Mouse (Mus musculus) adrenal gland, postnatal 14 days (tissue): Measurements from ENCODE around the gene Zbtb16. TPM values are rescaled to one million over a fixed set of nuclear protein-coding genes. Genes with fewer than 3 reads are reported as not detected.
A peak's percentile ranks its signal among the peaks of the same experiment; 100 is the strongest.

ENCODE experiments used
- DNase-seq: peaks from one replicate; pipeline ENCODE4 v3.0.0; 2021; ENCODE audit warnings: mixed read lengths
- total RNA-seq: library from RNA; stranded (reverse); gene quantifications from 2 replicates; pipeline ENCODE4 v1.2.3, GENCODE M21; 2021

The Zbtb16 gene
- total RNA-seq, 1 experiment from 2014 or later, result 88.9 TPM

DNA sequence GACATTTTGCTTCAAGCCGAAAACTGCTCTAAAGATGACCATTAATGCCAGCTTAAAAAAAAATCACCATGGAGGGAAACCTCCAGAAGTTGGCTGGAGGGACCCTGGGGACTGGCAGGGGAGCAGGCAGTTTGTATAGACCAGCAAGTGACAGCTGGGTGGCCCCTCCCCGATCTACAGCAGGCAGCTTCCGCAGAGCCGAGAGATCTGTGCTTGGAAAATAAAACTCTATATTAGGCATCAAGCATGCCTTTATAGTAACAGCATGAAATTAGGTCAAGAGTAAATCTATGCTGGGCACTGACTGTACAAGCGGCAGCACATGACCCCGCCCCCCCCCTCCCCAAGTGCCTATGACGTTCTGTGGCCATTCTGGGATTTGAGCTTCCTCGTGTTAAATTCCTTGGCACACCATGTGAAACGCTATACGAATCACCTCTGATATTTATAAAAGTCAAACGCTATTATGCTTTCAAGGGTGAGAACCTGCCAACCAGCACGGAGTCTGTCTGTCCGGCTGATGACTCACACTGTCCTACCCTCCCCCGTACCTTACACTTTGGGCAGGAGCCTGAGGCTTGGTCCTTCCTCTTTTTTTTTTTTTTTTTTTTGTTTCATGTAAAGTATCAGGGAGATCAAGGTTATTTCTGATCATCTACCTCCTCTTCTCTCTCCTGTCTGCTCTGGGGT, 128.7 kb downstream of the Zbtb16 start:
- DNase-seq, result peak; percentile 54

DNA sequence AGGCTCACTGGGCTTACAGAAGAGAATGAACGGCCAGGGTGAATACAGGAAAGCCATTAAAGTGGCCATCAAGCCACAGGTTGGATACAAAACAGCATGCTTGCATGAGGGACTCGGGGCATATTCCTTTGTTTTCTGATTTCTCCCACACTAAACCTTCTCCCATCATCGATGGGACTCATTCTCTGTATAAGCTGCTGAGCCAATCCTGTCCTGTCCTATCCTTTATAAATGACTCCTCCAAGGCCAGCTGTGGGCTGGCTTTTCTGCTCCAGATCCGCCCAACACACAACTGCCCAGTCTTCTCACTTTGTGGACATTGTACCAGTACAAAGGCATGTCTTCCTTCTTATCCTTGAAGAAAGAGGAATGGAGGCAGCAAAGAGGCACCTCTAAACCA, 134.7 kb downstream of the Zbtb16 start:
- DNase-seq, result no peak

DNA sequence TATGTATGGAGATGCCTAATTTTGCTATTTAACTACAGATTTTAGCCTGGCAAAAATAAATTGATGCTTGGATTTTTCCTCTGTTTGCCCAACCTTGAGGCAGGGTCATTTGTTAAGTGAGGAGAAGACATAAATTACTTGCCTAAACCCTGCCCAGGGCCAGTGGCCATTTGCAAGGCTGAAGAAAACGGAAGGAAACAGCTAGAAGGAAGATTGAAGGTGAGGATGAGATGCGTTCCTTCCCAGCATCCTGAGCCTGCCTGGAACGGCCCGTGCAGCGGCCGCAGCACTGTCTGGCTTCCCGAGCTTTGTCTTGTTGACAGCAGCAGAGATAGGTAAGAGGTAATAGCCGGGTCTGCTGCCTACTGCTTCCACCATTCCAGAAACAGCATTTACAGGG, 135.2 kb downstream of the Zbtb16 start:
- DNase-seq, result peak; percentile 46

DNA sequence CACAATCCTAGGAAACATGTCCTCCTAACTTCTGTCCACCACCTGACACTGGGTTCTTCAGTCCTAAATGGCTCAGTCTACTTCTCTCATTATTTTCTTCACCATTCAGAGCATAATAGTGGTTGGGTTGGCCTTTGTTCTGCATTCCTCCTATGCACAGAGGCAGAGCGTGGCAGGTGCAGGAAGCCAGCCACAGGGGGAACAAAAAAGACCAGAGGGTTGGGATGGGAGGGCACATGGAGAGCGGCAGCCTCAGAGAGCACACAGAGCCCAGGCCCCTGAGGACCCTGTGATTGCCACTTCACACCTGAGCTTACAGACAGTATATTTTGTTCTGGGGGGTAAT, 138.6 kb downstream of the Zbtb16 start:
- DNase-seq, result no peak

DNA sequence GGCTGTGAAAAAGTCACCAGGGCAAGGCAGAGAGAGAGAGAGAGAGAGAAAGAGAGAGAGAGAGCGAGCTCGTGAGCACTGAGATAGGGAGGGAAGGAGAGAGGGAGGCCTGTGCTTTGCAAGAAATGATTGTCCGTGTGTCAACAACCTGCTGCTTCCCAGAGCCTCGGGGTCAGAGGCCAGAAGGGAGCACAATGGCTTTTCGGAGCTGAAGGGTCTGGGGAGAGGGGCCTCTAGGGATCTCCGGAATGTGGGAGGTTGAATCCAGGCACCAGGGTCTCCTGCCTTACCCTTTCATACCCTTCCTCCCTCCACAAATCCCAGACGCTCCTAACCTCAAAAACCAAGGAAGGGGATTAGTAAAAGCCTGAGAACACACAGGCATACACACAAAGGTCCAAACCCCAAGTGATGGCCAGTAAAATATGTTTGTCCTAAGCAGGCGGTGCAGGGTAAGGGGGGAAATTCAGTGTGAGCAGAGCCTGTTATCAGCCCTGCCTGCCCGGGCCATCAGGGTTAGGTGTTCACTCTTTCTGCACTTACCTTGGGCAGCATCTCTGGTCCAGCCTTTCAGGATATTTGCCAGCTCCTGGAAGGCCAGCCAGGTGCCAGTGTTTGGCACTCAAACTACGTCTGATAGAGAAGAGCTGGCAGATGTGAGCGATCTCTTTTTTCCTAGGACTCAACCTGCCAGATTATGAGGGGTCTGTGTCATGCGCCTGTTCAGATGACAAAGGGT, 139.1 kb downstream of the Zbtb16 start:
- DNase-seq, result no peak

DNA sequence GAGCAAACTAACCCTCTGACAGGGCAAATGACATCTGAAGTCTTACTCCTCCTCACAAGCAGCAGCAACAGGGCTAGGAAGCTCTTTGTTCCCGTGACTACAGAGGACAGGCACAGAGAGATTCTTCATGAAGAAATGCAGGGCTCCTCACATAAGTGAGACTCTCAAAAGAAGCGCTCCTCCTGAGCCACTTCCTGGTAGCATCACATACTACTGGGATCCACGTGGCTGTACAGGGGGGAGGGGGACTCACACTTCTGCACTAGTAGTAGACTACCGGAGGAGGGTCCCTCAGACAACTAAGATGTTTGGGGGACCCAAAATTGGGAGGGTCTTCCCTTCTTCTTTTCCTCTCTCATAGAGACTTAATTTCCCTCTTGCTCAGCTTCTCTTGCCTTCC, 139.7 kb downstream of the Zbtb16 start:
- no peak for DNase-seq

DNA sequence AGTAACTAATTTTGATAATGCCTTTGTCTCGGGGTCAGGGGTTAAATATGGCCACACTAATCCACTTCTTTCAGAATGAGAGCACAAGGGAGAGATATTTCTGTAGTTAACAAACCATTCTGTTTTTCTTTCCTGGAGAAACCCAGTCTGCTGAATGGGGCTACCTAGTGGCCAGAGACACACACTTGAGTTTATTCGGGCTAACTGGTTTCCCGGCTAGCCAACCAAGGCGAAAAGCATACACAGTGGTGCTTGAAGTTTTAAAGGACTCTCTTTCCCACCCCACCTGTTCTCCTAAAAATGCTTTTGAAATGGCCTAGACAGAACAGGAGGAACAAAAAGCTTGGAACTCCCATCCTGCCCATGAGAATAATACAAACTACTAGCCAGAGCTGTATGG, 140.2 kb downstream of the Zbtb16 start:
- no peak for DNase-seq

DNA sequence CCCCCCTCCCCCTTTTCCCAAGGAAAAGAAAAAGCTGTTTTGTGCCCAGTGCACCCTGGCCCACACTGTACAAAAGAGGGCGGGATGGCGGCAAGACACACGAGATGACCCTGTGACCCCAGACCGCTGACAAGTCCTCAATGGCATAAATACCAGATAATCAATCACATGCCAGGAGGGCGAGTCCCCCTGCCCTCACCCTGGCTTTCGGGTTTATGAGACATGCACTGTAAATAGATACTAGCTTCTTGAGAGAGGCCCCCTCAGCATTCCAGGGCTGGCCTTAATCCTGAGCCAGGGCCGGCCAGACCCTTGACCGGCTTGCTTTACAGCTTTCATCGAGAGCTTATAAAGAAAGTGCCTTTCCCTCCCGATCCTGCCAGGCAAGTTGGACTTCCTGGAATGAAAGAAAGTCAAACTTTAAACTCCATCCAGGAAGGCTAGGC, 141.4 kb downstream of the Zbtb16 start:
- DNase-seq, result no peak

DNA sequence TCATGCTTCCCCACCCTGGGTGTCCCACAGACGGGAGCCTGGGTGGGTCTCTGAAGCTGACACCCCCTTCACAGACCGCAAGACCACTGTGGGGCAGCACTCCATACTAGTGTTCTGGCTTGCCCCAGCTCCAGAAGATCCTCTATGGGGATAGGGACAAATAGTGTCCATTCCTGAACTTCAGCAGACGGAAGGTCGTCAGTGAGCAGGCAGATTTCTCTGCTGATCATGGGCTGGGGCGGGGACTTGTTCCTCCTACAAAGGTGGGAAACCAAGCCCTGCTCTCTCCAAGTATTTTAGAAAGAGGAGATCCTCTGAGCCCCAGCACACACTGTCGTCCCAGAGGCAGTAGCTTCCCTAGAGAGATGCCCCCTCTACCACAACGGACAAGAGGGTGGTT, 142.3 kb downstream of the Zbtb16 start:
- no peak for DNase-seq

DNA sequence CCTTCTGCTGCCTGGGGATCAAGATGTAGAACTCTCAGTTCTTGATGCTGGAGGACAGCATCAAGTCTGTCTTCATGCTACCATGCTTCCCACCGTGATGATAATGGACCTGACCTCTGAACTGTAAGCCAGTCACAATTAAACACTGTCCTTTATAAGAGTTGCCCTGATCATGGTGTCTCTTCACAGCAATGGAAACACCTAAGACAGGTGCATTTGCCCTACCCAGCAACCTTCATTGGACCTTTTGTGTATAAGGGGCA, 146.4 kb downstream of the Zbtb16 start:
- DNase-seq, result no peak

DNA sequence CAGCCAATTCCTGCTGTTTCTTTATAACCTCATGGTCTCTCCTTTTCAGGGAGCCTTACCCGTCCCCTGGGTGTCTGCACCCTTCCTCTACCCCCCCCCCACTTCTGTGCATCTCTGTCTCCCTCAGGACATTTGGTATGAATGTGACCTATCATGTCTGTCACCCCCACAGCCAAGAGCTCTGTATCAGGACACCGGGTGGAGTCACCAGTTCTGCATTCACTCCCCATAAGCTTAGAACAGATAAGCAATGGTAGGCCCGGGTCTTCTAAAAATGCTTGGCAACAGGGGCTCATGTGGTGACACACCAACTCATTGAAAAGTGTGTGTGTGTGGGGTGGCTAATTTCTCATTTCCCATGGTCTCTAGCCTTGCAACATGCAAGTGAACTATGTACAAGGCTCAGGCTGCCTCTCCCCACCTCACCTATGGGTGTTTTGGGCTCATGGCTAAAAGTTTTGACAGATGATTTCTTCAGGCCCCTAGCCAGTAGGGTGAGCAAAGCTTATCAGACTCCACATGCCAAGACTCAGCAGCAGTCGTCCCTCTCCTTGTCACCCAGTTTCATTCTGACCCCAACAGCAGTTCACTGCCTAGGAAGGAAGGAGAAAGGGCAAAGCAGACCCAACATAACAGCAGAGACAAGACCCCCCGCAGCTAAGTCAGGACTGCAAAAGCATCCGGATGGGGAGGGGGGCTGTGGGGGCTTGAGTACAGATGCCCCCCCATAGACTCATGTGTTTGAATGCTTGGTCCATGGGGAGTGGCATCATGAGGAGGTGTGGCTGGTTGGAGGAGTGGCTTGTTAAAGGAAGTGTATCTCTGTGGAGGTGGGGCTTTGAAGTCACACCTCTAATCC, 146.9 kb downstream of the Zbtb16 start:
- no peak for DNase-seq

DNA sequence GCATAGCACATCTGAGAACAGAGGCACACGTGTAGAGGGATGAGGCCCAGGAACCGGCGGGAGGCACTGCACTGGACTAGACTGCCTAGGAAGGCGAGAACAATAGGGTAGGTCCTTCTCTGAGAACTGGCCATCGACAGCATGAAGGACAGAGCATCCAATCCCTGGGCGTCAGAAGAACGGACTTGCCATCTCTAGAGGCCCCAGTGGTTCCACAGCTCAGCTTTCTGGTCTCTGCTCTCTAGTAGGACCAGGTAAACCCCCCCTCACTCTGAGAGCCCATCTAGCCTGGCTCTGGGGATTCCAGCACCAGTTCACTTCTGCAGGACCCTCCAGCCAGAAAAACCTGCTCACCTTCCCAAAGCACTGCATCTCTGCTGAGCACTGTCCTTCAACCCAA, 148.1 kb downstream of the Zbtb16 start:
- DNase-seq, result no peak

DNA sequence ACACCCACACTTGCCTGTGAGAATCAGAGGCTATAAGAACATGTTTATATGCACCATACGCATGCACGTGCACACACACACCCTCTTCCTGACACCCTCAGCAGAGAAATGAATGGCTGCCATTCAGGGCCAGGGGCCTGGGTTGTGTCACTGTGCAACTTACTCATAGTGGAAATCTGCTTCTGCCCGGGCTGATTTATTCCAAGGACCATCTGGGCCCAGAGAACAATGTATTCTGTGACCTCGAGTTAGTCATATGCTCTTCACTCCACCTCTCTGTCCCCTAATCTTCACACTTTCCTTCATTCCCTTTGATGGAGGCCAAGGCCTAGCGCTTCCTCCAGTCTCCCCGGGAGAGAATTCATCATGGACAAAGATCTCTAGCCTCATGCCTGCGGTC, 150.3 kb downstream of the Zbtb16 start:
- DNase-seq, result peak; percentile 71

DNA sequence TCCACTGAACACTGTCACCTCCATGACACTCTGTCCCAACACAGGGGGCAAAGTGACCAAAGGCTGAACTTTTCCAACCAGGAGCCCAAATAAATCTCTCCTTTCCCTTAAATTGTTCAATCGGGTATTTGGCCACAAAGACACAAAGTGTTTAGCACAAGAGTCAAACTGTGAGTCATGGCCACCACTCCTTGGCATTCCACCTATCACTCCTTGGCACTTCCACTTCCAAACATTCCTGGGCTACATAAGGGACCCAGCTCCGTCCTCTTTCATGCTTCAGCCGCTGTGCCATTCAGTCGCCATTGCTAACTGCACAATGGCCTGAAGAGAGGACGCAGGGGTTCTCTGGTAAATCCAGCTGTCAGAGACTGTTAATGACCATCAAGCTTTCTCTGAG, 151.9 kb downstream of the Zbtb16 start:
- DNase-seq, result no peak

DNA sequence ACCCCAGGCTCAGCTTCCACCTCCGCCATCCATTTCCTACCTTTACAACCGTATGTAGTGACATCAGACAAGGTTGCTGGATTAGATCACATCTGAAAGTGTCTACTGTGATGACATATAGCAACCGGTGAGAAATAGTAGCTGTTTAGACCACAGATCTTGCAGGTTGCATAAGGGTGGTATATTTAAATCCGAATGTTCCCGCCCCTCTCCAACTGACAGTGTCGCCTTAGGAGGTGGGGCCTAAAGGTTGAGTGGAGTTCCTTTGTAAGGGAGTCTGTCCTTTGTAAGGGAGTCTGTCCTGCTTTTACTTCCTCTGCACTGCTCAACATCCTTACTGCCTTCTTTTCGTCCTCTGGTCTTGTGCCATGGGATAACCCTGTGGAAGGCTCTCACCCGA, 154.8 kb downstream of the Zbtb16 start:
- DNase-seq, result no peak

DNA sequence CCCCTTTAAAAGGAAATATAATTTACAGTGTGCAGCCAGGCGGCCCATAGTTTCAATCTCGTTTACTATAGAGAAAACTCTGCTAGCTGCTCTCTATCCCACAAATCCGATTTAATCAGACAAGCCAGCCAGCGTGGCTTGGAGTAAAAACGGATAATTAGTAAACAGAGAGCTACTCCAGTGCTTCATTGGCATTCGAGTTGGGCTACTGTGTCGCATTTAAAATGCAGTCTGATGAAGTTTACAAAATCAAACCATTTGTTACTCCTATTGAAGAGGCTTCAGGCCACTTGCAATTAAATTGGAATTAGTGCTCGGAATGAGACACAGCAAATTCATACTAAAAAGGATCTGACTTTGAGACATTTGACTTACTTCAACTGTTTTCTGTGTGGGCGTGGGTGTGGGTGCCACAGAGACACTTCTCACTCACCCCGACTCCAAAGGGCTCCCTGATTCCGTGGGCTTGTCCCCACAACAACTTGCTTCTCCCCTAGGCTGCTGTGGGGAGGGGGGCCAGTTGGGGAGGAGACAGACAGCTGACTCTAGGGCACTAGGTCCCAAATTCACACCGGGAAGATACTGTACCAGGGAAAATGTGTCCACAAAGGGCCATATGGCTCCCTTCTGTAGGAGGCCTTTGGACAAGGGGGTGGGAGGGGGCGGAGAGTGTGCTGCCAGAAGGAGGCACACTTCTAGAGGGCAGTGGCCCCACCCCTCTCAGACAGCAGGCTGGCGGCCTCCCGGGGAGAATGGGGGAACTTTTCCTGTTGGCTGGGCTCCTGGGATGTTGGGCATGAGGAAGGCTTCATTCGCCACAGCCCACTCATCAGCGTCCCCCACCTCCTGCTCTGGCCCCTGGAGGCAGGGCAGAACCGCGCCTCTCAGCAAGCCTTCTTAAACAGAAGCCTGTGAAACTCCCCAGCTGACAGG, 157.3 kb downstream of the Zbtb16 start:
- no peak for DNase-seq

DNA sequence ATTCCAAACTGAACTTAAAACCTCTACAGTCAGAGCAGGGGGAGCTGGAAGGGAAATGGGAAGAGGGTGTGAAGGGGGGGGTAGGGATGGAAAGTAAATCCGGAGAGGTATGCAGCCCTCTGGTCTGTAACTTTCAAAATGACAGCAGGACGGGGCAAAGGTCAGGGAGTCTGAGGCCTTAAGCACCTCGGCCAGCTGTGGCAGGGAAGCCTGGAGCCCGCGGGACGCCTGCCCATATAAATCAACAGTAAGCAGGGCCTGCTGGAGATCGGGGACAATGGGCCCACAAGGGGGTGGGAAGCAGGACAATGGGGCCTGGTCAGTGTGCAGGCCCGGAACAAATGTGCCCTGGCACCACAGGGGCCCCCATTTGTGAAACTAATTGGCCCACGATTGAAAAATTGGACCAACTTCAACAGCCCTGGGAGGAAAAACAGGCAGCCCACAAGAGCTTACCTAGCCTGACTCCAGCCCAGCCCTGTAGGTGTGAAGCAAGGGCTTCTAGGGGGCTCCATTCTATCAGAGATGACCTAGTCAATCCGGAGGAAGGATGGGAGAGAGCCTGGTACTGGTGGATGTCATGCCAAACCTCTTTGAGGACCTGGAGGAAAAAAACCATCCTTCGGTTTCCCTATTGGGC, 160.8 kb downstream of the Zbtb16 start:
- DNase-seq, result peak; percentile 43

DNA sequence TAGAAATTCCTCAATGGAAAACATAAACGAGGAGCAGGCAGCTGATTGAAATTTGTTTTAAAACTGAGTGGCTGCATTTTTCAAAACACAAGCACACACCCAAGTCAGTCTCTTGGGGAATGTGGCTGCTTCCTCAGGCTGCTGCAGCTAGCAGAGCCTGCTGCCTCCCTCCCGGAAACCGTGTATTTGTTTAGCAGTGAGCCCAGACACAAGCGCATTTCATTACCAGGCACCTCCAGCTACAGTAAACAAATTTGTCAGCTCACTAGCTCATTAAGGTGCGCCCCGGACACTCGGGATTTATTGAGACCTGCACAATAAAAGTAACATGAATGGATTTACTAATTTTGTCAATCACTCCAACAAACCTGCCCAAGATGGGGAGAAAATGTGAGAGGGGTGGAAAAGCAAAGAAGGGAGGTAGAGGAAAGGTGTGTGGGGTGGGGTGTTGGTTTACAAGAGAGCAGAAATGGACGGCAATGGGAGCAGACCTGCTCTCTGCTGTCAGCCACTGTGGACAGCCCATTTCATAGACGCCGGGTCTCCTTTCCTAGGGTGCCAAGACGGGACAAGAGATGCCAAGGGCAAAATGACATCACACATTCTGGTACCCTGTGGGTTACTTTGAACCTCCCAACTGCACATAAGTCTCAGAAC, 161.5 kb downstream of the Zbtb16 start:
- DNase-seq, result no peak

DNA sequence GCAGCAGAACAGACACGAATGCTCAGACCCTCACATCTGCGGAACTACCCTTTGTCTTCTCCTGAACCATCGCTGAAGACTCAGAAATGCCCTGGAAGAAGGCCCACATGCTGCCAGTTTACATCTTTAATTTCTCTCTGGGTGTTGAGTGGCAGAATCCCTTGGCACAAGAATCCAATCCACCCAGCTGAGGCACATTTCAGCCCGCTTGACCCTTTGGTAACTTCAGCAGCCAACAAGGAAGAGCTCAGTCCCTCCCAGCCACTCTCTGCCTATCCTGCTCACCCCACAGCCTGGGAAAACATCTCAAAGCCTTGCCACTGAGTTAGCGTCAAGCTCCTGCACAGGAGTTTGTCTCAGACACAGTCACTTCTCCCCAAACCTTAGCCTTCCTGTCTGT, 162.2 kb downstream of the Zbtb16 start:
- DNase-seq, result no peak

DNA sequence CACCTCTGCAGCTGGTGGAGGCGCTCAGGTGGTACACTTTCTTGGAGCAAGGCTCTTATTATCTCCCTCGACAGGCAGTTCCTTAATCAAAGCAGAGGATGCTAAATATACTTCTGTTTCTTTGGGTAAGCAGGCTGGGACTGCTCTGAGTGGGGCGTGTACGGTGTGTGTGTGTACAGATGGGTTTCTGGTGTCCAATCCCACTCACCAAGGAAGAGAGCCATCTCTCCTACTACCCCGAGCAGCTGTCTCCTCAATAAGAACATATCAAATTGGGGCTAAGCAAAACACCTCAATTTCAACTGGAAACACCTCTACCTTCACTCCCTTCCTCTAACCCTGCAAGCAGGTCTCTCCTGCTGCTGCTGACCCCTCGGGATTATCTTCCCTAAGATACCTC, 162.8 kb downstream of the Zbtb16 start:
- DNase-seq, result no peak

DNA sequence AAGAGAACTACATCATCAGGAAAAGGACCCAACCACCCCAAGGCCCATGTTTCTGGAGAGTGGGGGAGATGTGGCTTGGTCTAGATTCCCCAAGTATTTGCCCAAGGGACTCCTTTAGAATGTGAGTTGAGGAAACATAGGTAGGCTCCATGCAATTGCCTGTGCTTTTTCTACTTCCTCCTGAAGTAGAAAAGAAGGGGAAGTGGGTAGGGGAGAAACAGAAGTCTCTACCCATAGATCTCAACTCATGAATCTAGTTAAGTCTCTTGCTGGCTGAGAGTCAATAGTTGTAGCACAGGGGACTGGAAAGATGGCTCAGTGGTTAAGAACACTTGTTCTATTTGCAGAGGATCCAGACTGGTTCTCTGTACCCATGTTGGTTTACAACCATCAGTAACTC, 164.2 kb downstream of the Zbtb16 start:
- no peak for DNase-seq
